Mouse (Mus musculus): ENCODE measurements around the gene Nab1.

- TF ChIP-seq POLR2A (IDR thresholded peaks at IDR 0.05; ENCODE audit: low read depth, low read length) (no peak), CTCF (conservative IDR thresholded peaks at IDR 0.05; ENCODE audit: insufficient read depth, insufficient read length, low read depth, low read length) (no peak)
Measured at GRCm38 (mm10) chr1:52499601-52500313, 722 bp downstream of the Nab1 start.

Data from kidney, adult 2 months (tissue).